Mouse (Mus musculus) CH12.LX (cell line): Measurements from ENCODE around the gene H2bfm. TPM values are rescaled to one million over a fixed set of nuclear protein-coding genes. Genes with fewer than 3 reads are reported as not detected.
A peak's percentile ranks its signal among the peaks of the same experiment; 100 is the strongest.
"Not testable (repeated sequence)": the region's sequence is repeated elsewhere in the genome, so short reads cannot be mapped to it uniquely, and the experiment has no call there.

Experiments used
- DNase-seq: peaks from one replicate; pipeline ENCODE4 v3.0.0-alpha.2; 2013; ENCODE audit errors: extremely low read depth
- H3K27ac ChIP-seq: 2 replicates; pipeline ENCODE4 v1.5.1; 2012; ENCODE audit warnings: low read depth, mild to moderate bottlenecking, control low read depth, moderate library complexity; ENCODE audit not compliant: insufficient read depth
- H3K27me3 ChIP-seq: replicated peaks from 2 replicates; pipeline ENCODE3; 2012; ENCODE audit warnings: inconsistent platforms
- H3K36me3 ChIP-seq, 2 experiments: replicated peaks in 1 of 2; 2 replicates each; pipeline versions ENCODE3 to v1.6.1; 2012; ENCODE audit warnings: inconsistent platforms in 1 of 2, low read length in 1 of 2, mild to moderate bottlenecking in 1 of 2, mixed read lengths in 1 of 2, moderate library complexity in 1 of 2; ENCODE audit not compliant: control insufficient read depth in 1 of 2, insufficient read depth in 1 of 2
- H3K4me1 ChIP-seq, 2 experiments: 2 replicates each; pipeline ENCODE4 v1.6.1; 2012; ENCODE audit warnings: inconsistent platforms in 1 of 2, moderate library complexity in 1 of 2; ENCODE audit not compliant: insufficient read depth in 2 of 2, control insufficient read depth in 1 of 2
- H3K4me2 ChIP-seq: 2 replicates; pipeline ENCODE4 v1.6.1; 2012; ENCODE audit warnings: low read depth, mild to moderate bottlenecking, control low read depth; ENCODE audit not compliant: poor library complexity, insufficient read depth, severe bottlenecking
- H3K4me3 ChIP-seq, 3 experiments: fragments of 150-350 bp in 1 of 3; sonication (generic) in 1 of 3; replicated peaks in 1 of 3; 2 replicates each; pipeline versions ENCODE3 to v1.5.1; 2011 to 2012; ENCODE audit warnings: low read depth in 2 of 3, low read length in 2 of 3, mild to moderate bottlenecking in 2 of 3, moderate library complexity in 2 of 3, control low read depth in 1 of 3, improper control_type of control experiment in 1 of 3, inconsistent platforms in 1 of 3, mixed read lengths in 1 of 3; ENCODE audit not compliant: poor library complexity in 1 of 3
- H3K79me2 ChIP-seq: replicated peaks from 2 replicates; pipeline ENCODE4 v1.6.1; 2012; ENCODE audit warnings: mild to moderate bottlenecking, moderate library complexity; ENCODE audit not compliant: control insufficient read depth, poor library complexity, insufficient read depth, severe bottlenecking; ENCODE audit errors: extremely low read depth
- H3K9ac ChIP-seq: 2 replicates; pipeline ENCODE4 v1.6.1; 2012; ENCODE audit warnings: low read depth, mild to moderate bottlenecking, control low read depth, moderate library complexity; ENCODE audit not compliant: insufficient read depth
- H3K9me3 ChIP-seq: replicated peaks from 2 replicates; pipeline ENCODE3; 2012; ENCODE audit warnings: low read length, inconsistent platforms, mixed read lengths
- CTCF ChIP-seq, 2 experiments: IDR thresholded peaks in 1 of 2; conservative IDR thresholded peaks in 1 of 2; 2 replicates each; pipeline ENCODE4 v1.5.1; 2011 to 2012; ENCODE audit warnings: low read depth in 2 of 2, low read length in 2 of 2, improper control_type of control experiment in 1 of 2, inconsistent platforms in 1 of 2, mild to moderate bottlenecking in 1 of 2, moderate library complexity in 1 of 2
- ELF1 ChIP-seq: IDR thresholded peaks from 2 replicates; pipeline ENCODE4 v1.6.1; 2014; ENCODE audit warnings: low read depth, mild to moderate bottlenecking, inconsistent platforms, low read length, improper control_type of control experiment
- EP300 ChIP-seq: IDR thresholded peaks from 2 replicates; pipeline ENCODE4 v1.6.1; 2011; ENCODE audit warnings: low read length, improper control_type of control experiment
- RAD21 ChIP-seq: IDR thresholded peaks from 2 replicates; pipeline ENCODE4 v1.6.1; 2011; ENCODE audit warnings: low read depth, mild to moderate bottlenecking, low read length, improper control_type of control experiment, moderate library complexity
- RCOR1 ChIP-seq: conservative IDR thresholded peaks from 2 replicates; pipeline ENCODE4 v1.6.1; 2012; ENCODE audit warnings: low read depth, mild to moderate bottlenecking, inconsistent platforms, low read length, improper control_type of control experiment
- SMC3 ChIP-seq: IDR thresholded peaks from 2 replicates; pipeline ENCODE4 v1.6.1; 2011; ENCODE audit warnings: low read depth, low read length, improper control_type of control experiment
- dilution Hi-C: fragments of 300-500 bp; cut with MboI; formaldehyde crosslinking; loops from 2 replicates; pipeline ENCODE4 v1.14.3; 2020; ENCODE audit warnings: low sequenced_read_pairs; ENCODE audit not compliant: extremely low pct_unique_long_range_greater_than_20kb, extremely low pct_ligation_motif_present
- in situ Hi-C: fragments of 300-500 bp; cut with MboI; formaldehyde crosslinking; loops from 3 replicates; pipeline ENCODE4 v1.14.3; 2019; ENCODE audit warnings: low sequenced_read_pairs, low pct_ligation_motif_present, low pct_unique_long_range_greater_than_20kb, mixed read lengths
- polyA plus RNA-seq: library from polyadenylated mRNA; unstranded; fragments of >175 nt; gene quantifications from 2 replicates; pipeline ENCODE4 v1.2.1, GENCODE M21; 2012; ENCODE audit warnings: low read depth; ENCODE audit not compliant: insufficient read length
- total RNA-seq, 2 experiments: library from RNA; depleted of rRNA; stranded (reverse); fragments of 300-350 nt in 1 of 2; fragments of >200 nt in 1 of 2; gene quantifications; 2 replicates each; pipeline ENCODE4 v1.2.3; 2012 to 2014

Gene H2bfm
- total and polyA plus RNA-seq, 3 experiments: not detected

DNA sequence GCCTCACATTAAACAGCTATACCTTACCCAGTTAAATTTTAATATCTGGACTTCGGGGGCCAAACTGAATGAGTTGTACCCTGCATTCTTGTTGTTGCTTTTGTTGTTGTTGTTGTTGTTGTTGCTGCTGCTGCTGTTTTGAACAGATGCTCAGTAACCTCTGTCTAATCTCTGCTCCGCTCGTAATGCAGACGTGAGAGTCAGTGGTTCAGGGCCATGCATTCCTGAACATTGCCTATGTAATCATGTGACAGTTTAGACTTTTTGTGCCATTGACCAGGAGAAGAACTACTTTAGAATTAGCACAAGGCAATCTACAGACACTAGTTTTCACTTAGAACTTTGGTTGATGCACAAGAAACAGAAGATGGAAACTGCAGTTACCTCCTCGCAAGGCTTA lies 31.2 kb downstream of the H2bfm start:
- H3K4me3 ChIP-seq, in situ Hi-C loops, DNase-seq, H3K4me2 ChIP-seq, H3K27ac ChIP-seq, H3K79me2 ChIP-seq, H3K4me1 ChIP-seq, H3K36me3 ChIP-seq, dilution Hi-C loops, H3K9ac ChIP-seq, H3K9me3 ChIP-seq, H3K27me3 ChIP-seq: not testable (repeated sequence)

DNA sequence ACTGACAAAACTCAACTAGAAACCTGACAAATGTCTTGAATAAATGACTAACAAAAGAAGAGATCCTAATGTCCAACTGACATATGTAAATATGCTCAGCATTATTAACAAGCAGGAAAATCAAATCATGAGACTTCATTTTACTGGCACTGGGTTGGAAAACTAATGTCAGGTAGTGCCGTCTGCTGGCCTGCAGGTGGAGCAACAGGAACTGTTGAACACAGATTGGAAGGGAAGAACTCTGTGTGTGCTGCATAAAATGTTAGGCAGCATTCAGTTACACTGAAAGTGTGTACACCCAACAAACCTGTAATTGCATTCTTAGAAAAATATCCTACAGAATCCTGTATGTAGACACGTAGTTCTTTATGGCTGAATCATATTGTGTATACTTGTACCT lies 32.6 kb downstream of the H2bfm start:
- Histone ChIP-seq H3K36me3 (no peaks in the 10 kb centered on the region), H3K4me1 (no peaks in the 10 kb centered on the region), H3K27ac (no peak overlapping the region), H3K9ac (no peak overlapping the region), H3K4me3 (no peak overlapping the region), H3K27me3 (no peaks in the 10 kb centered on the region), H3K4me2 (no peak overlapping the region), H3K79me2 (no peaks in the 10 kb centered on the region), H3K9me3 (no peaks in the 10 kb centered on the region)
- no peak for TF ChIP-seq RCOR1
- TF ChIP-seq CTCF (conservative IDR thresholded peaks at IDR 0.05 in 1 of 2, IDR thresholded peaks at IDR 0.05 in 1 of 2; ENCODE audit: low read depth in 2 of 2, low read length in 2 of 2): peak; percentile 10 to 69; a peak in 2 of 4 replicates
- TF ChIP-seq ELF1: no peak
- peak; percentile 60 for TF ChIP-seq RAD21
- no peak for TF ChIP-seq EP300
- TF ChIP-seq SMC3: peak; percentile 68
- in situ Hi-C loops: no loop called here
- DNase-seq: peak; percentile 21
- dilution Hi-C loops: no loop called here

DNA sequence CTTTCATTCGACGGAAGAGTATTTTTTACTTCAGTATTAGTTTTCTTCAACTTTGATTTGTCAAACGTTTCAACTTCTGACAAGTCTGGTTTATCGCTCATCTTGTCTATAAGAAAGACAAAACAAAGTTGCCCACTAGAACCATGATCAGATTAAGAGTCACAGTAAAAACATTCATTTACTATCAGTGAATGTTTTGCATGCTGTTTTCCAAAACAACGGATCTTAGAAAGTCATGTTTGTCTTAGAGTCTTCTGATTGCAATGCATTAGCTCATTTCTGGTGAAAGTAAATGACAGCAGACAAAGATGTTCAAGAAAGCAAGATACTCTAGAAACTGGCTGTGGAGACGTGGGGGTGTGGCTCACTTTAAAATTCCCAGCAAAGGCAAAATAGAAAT lies 48.3 kb downstream of the H2bfm start, which contains the start of gene Tmsb15b2:
Gene Tmsb15b2, minus strand, starts transcription at position 101 of the 400 bp plus-strand sequence.
- H3K27ac ChIP-seq, H3K9me3 ChIP-seq, H3K36me3 ChIP-seq, H3K27me3 ChIP-seq, DNase-seq, dilution Hi-C loops, H3K79me2 ChIP-seq: not testable (repeated sequence)
- H3K9ac ChIP-seq: peak within 1 kb of the TSS; percentile 35; the same call in 1 of the 2 replicates
- in situ Hi-C loops: loop anchor here (5.0 kb wide), 1 partner anchor 42 kb away; no protein-coding TSS in a partner anchor
- H3K4me3 ChIP-seq: peak within 1 kb of the TSS; percentile 57 to 74 (median 64)
- peak within 1 kb of the TSS; percentile 82 for H3K4me2 ChIP-seq
- H3K4me1 ChIP-seq: peaks cover 0 to 12% of the 10 kb centered on the region in 2 experiments; a peak in 1 of 4 replicates
